Mouse (Mus musculus) right cerebral cortex, adult 18-20 months (tissue): Measurements from ENCODE around the gene Man1c1.
A peak's percentile ranks its signal among the peaks of the same experiment; 100 is the strongest.

Source experiments
- DNase-seq: peaks from one replicate; pipeline ENCODE4 v3.0.0; 2022; ENCODE audit warnings: mixed read lengths

Man1c1 gene

DNA sequence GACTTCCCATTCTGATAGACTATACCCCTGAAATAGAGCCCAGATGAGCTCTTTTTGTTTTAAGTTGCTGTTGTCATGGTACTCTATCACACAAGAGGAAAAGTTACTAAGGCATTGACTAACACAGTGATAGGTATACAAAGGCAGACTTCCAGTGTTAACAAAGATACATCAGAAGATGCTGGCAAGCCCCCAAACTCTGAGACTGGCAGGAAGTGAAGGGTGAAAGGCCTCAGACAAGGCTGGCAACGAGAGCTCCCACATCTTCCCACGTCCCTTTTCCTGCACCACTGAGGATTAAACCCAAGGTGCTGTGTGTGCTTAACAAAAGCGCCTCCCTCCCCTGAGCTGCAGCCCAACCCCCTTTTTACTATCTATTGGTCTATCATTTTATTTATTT lies 19.2 kb upstream of the Man1c1 start:
- no peak for DNase-seq

DNA sequence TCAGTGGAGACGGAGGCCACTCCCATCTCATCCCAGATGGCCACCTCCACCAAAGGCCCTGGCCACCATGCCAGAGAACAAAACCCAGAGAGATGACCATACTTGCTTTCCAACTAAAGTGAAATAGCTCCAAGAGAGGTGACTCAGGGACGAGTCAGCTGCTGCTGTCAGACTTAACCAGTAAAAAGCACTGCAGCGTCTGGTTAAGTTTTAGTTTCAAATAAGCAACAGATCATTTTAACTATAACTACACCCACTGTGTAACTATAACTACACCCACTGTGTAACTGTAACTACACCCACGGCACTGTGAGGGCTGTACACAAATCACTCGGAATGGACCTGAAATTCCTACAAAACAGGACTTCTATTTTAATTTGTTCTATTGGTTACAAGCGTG lies 17.0 kb upstream of the Man1c1 start:
- no peak for DNase-seq

DNA sequence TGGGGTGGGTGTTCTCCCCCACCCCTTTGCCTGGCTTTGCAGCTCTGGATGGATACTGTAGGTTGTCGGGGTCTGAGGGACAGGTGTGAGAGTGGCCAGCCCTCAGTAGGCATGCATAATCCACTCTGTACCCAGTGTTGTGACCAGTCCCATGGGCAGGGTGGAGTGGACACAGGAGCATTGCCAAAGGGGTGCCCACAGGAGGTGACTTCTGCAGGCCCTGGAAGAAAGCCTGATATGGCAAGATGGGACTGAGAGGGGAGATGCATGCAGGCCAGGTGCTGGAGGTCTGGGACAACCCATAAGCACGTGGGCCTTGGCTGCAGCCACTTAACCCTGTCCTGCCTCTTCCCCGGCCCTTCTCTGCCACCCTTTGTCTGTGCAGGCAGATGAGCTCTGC lies 16.3 kb upstream of the Man1c1 start:
- no peak for DNase-seq

DNA sequence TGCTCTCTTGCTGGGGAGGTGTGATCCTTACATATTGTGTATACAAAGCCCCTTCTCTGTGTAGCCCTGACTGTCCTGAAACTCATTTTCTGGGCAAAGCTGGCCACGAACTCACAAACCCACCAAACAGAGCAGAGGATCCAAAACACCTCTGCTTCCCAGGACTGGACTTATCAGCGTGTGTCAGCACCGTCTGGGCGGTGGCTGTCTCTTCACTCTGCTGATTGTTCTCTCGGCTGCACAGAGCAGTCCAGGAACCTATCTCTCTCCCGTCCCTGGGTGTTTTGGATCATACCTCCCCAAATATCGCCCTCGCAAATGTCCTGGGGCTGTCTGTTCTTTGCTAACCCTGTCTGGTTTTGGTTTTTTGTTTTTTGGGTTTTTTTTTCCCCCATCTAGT lies 15.4 kb upstream of the Man1c1 start:
- no peak for DNase-seq

DNA sequence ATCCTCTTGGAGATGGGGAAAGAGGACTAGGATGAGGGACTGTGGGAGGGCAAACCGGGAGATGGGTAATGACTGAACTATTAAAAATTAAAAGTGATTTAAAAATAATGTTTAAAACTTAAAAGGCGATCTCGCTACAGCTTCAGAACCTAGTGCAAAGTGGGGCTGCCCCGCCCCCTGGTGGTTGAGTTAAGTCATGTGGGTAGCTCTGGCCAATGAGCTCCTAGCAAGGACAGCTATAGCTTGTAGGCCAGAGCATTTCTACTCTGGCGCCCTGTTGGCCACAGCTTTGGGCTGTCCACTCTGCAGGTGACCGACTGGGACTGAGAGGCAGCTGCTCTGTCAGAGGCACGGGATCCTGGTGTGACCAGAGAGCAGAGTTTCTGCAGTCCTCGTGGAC lies 9.8 kb upstream of the Man1c1 start:
- DNase-seq: peak; percentile 81

DNA sequence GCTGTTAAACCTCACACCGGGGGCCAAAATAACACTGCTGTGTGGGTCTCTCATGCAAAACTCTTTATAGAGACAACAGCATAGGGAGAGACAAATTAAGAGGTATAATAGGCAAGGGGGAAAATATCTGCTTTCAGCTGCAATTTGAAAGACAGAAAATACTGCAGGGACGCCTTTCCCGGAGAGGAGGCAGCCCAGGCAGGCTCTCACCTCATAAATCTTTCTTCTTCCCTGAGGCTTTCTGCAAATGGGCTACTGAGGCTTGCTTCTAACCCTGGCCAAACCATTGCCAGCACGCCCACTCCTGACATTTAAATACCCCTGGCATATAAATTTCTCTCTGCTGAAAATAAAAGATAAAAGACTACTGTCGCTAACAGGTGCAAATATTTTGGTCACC lies 1.2 kb upstream of the Man1c1 start:
- DNase-seq: no peak

DNA sequence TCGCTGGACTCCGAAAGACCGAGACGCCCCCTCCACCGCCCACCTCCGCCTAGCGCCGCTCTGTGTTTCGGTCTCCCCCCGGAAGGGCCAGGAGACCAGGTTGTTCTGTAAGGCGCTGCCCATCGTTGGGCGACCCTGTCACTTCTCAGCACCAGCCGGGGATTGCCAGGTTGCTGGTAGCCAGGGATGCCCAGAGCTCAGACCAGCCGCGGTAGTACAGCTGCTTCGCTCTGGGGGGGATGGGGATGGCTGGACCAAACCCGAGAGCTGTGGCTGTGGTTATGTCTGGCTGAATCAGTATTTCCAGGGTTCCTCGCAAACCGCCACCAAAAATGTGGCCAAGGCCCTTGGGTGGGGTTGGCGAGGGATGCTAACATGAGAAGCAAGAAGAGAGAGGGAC lies 500 bp upstream of the Man1c1 start:
- DNase-seq: no peak

DNA sequence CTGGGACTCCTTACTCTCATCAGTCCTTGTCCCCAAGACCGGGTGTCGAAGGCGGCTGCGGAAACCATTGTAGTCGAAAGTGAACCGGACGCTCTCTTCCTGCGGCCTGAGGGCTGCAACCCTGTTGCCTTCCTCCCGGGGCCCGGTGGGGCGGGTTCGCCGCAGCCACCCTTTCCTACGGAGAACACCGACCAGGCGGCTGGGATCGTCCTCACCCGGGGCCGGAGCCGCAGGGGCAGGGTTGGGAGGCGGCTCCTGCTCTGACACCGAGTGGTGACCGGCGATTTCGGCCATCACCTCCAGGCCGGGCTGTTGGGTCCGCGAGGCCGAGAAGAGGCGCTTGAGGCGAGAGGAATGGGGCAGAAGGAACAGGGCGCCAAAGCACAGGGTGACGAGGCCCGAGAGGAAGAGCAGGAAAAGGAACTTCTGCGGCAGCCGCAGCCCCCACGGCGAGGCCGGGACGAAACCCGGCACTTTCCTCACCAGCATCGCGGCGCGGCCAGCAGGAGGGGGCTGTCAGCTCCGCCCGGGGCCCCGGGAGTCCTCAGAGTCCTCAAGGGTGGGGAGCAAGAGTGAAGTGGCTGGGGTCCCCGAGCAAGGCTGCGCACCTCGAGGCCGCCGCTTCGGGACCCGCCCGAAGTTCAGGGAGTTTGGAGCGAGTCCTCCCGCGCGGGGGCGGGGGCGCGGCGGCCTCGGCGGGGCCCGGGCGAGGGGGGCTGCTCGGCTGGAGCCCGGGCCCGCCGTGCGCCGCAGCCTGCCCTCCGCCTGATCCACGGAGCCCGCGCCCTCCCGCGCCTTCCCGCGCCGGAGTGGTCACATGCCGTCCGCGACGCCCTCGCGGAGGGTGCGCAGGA lies 882 bp downstream of the Man1c1 start:
- DNase-seq: no peak

DNA sequence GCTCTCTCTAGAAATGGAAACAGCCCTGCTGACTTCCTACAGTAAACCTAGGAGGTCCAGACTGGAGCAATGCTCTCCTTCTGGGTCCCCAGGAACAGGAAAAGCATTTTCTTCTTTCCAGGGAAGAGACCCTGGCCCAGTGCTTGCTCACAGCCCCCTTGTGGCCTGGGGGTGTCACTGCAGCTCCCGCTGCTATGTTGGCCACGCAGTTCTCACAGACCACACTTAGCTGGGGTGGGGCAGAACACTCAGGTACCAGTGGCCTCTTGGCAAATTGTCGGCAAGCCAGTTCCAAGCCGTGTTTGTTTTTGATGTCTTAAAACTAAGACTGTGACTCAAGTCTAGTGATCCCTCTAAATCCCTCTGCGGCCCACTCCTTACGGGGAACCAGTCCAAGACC lies 2.2 kb downstream of the Man1c1 start:
- DNase-seq: peak; percentile 68

DNA sequence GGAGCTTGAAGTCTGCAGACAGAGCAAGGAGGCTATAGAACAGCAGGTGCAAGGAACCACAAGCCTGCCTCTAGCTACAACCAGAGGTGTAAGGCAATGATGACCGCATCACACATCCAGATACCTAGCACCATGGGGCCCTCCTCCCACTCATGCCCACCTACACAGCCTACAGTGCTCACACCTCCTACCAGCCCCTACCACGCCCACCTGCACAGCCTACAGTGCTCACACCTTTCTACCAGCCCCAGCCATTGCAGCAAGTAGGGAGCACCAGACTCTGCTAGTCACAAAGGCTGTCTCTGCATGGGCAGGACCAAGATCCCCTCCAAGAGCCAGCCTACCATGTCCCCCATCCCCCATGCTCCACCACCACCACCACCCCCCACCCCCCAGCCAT lies 3.2 kb downstream of the Man1c1 start:
- no peak for DNase-seq

DNA sequence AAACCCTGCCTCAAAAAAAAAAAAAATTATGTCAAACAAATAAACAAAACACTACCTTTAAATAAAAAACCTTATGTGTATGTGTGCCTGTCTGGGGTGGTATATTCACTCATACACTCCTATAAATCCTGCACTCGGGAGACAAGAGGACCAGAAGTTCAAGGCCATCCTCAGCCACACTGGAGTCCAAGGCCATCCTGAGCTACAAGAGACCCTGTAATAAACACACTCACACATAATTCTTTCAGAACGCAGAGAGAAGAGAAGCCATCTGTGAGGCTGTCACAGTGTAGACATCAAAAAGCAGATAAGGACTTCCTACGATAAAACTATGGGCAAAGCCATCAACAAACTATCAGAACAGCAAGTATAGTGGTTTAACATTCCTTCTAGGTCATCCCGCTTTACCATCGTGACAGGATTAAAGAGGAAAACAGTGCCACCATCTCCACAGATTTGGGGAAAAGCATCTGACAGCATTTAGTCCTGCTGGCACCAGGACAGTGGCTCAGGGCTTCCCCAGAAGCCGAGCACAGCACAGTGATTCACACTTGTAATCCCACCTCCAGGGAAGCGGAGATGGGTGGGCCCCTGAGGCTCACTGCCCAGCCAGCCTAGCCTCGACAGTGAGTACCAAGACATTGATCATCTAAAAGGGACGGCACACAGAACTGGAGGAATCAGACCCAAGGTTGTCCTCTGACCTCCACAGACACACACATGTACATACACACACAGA lies 10.7 kb downstream of the Man1c1 start:
- no peak for DNase-seq

DNA sequence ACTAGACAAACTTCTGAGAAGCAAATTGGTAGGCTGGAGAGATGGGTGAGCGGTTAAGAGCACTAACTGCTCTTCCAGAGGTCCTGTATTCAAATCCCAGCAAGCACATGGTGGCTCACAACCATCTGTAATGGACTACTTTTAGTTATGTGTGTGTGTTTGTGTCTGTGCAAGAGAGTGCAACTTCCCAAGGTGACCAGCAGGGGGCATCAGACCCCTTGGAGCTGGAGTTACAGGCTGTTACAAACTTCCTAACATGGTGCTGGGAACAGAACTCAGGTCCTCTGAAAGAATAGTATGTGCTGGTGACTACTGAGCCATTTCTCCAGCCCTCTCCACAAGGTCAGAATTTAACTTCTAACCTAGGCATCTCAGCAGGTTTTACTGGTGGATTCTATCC lies 11.7 kb downstream of the Man1c1 start:
- DNase-seq: no peak

DNA sequence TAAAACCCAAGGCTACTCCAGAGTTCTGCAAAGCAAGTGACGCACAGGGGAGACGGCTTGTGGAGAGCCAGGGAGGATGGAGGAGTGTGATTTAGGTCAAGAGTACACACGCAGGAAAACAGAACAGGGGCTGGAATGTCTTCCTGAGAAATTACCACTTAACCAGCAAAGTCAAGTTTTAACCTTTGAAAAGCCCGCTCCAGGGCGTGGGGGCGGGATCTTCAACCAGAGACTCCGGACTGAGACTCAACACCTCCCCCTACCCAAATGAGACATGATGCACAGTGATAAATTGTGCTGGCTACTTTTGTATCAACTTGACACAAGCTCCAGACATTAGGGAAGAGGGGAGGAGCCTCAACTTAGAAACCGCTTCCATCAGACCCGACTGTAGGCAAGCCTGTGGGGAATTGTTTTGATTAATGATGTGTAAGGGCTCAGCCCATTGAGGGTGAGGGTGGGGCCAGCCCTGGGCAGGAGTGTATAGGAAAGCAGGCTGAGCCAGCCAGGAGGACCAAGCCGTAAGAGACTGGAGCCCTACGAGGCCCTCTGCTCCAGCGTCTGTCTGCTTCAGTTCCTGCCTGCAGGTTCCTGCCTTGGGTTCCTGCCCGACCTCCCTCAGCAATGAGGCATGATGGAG lies 17.9 kb downstream of the Man1c1 start:
- no peak for DNase-seq

DNA sequence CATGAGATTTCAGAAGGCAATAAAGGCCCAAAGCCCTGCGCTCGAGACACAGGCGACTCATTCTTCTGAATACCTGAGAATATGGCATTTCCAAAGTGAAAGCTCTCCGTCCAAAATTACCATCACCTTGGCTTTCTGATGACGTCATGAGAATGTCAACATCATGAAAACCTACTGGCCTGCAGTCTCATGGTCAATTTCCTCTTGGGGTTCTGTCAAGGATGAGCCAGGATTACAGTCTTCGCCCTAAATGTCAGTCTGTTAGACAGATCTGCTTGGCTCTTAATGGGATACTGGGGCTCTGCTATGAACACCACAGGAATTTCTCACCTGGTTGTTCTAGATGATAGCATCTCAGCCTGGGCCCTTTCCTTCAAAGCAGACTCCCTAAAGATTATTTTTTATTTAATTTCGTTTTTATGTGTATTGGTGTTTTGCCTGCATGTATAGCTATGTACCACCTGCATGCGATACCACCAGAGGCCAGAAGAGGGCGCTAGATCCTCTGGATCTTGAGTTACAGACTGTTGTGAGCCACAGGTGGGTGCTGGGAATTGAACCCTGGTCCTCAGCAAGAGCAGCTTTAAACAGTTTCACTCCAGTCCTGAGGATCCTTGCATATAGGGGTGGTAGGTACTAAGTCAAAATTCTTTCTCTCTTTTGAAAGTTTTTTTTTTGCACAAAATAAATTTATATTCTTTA lies 19.3 kb downstream of the Man1c1 start:
- DNase-seq: no peak

DNA sequence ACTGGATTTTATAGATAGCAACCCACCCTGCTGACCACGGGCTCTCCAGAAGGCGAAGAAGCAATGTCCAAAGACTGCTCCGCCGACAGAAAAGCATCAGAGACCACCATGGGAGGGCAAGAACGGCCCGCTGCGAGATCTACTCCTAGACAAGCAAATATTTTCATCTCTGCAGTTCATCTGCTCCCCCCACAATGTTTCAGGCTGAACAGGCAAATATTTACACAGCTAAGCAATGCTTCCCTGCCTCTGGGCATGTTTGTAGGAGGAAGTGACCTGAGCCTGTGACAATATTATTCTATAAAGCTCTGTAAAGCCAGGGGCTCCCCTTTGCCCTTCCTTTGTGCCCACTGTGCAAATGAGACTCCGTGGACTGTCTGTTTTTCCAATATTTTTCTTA lies 20.2 kb downstream of the Man1c1 start:
- DNase-seq: no peak

DNA sequence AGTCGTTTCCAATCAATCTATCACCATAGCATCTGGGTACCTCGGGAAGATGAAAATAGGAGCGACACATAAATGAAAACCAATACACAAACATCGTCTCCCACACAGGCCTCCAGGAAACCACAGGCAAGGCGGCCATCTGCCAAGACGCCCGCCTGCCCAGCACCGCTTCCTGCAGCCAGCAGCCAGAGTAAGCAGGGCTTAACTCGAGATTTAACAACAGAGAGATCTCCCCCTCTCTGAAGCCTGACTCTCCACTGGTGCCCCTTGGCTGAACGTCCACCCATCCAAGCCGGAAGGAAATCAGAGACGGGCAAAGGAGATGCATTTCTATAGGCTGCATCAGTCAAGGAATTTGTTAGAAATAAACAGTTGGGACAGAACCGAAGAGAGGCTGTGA lies 21.1 kb downstream of the Man1c1 start:
- peak; percentile 59 for DNase-seq

DNA sequence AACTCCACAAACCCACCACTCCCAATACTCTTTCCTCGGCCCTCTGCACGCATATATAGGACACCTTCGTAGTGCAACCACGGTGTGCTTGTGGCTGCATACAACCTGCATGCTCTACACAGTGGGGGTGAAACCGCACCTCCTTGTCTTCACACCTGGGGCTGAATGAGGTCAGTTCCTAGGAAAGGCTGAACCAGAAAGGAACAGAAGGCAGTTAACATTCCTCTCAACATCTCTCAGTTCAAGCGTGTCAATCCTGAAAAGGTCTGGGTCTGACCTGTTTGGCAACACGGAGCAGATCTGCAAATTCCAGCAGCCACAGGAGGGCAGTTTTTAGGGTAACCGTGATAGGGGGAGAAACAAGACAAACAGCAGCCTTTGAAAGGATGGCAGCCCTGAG lies 21.7 kb downstream of the Man1c1 start:
- DNase-seq: no peak

DNA sequence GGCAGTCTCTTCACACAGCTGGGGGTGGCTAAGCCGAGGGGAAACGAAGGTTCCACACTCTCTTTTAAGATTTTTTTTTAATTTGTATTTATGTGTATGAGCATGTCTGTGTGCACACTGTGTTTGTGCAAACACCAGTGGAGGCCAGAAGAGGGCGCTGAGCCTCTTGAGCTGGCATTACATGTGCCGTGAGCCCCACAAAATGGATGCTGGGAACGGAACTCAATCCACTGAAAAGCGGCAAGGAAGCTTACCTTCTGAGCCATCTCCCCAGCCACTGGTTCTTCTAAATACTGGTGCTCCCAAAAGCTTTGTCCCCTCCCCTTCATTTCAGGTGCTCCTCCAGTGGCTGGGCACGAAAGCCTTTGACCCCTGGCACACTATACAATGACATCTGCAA lies 22.3 kb downstream of the Man1c1 start:
- no peak for DNase-seq

DNA sequence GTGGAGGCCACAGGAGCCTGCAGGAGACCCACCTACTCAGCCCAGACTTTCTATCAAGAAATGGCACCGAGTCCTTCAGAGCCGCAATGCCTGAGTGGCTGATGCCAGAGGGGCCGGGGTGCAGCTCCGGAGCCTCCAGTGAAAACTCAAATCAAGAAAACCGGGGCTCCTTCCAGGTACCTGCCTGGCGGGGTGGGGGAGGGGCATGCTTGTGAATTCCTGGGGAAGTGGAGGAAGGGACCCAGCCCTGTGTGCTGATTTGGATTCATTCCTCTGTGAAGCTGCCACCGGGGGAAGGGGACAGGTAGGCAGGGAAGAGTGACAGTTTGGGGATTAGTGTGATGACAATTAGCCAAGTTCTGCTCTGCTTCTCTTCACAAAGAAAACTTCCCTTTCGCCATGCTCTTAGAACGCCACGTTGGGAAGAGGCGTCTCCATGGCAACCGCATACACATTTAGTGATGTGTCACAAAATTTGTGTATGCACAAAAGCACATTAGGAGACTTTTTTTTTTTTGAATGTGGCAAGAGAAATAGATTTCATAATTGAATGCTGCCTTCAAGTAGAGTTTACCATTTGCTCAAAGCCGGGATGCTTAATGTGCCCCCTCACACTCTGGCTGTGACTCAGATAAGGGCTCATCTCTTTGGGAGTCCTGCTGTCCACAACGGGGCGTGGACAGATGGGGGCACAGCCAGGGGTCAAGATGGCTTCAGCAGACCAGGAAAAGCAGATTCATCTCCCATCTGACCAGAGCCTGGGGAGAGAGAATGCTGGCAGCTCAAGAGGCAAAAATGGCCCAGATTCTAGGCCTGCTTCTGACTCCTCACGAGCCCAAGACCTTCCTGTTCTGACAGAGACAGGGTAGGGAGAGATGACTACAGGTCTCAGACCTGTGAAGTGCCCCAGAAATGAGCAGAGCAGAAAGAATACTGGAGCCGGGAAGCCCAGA lies 26.3 kb downstream of the Man1c1 start:
- peak; percentile 80 for DNase-seq

DNA sequence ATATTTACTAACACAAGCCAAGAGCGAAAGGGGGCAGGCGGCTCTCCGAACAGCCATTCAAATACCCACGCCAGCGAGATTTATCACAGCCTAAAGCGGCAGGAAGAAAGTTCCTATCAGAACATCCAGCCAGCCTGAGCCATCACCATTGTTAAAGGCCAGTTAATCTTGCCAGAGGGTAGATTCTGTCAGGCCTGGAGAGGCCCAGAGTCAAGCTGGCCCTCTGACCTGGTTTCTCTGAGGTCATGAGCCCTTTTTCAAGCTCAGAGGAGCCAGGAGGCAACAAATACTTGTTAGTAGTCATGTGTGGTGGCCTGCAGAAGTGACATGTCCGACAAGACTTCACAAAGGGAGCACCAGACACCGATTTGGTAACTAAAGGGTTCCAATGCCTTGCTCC lies 28.3 kb downstream of the Man1c1 start:
- DNase-seq: no peak

DNA sequence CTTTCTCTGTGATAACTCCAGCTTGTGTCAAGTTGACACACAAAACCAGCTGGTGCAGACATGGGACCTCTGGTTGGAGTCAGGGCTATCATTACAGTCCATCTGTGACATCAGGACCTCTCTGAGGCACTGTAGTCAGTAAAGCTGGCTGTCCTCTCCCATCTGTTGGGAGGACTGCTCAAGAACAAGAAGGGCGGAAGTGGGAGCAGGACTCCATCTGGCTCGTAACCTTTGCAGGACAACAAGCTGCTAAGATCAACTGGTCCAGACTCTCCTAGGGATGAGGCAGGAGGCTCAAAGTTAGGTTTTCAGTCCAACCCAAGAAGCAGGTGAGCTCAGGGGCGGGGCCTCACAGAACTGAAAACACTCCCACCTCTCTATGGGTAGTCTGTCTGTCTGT lies 29.1 kb downstream of the Man1c1 start:
- DNase-seq: no peak

DNA sequence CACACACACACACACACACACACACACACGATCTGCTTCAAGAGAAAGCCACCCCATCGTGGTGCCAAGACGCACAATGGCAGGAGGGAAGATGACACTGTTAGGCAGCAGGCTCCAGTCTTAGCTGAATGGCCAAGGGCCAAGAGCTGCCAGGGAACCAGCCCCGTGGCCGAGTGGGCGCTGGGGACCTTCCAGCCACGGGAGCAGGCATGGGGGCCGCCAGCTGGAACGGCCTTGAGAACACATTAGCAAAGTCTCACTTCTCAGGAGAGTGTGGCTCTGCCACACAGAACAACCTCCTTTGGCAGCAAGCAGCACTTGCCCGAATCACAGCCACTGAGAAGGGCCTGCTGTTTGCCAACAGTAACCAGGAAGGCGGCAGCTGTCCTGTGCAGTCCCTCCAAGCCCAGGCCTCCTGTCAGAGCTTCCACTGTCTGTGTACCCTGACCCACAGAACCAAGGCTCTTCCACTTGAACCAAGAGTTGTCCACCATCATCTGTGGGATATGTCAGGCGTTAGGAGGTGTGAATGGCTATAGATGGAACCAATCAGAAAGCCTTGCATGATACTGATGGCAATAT lies 30.1 kb downstream of the Man1c1 start:
- peak; percentile 23 for DNase-seq
